Mouse (Mus musculus) heart, postnatal 4 days (tissue): ENCODE data around the gene Ticrr. TPM values are rescaled to one million over a fixed set of nuclear protein-coding genes. Genes with fewer than 3 reads are reported as not detected.
A peak's percentile ranks its signal among the peaks of the same experiment; 100 is the strongest.

Experiments
- DNase-seq: peaks from one replicate; pipeline ENCODE4 v3.0.0; 2021
- total RNA-seq, 2 experiments: library from RNA; stranded (reverse); gene quantifications; 2 replicates each; pipeline ENCODE4 v1.2.3; 2021

Gene Ticrr
- total RNA-seq, 2 experiments from 2014 or later: 5.4 to 5.8 TPM

GRCm38 (mm10) chr7:79696495-79696894 lies 36.5 kb downstream of the Ticrr start:
- DNase-seq: no peak

- DNase-seq: no peak
Measured at GRCm38 (mm10) chr7:79702755-79703154, 42.8 kb downstream of the Ticrr start.

- DNase-seq: no peak
Measured at GRCm38 (mm10) chr7:79705210-79705609, 45.2 kb downstream of the Ticrr start.

GRCm38 (mm10) chr7:79710130-79710607 lies 50.2 kb downstream of the Ticrr start:
- peak; percentile 36 for DNase-seq

- DNase-seq: no peak
Measured at GRCm38 (mm10) chr7:79710831-79711230, 50.8 kb downstream of the Ticrr start.

GRCm38 (mm10) chr7:79715187-79715981 lies 55.4 kb downstream of the Ticrr start, which contains the start of gene Kif7:
Kif7 (minus strand) TSS chr7:79715720.
- peak; percentile 89 for DNase-seq

GRCm38 (mm10) chr7:79721386-79721977 lies 61.5 kb downstream of the Ticrr start:
- peak; percentile 77 for DNase-seq

GRCm38 (mm10) chr7:79727091-79727490 lies 67.1 kb downstream of the Ticrr start:
- DNase-seq: peak; percentile 78

GRCm38 (mm10) chr7:79728219-79728618 lies 68.2 kb downstream of the Ticrr start:
- peak; percentile 77 for DNase-seq

- peak; percentile 85 for DNase-seq
Measured at GRCm38 (mm10) chr7:79729169-79729568, 69.2 kb downstream of the Ticrr start.

- DNase-seq: peak; percentile 43
Measured at GRCm38 (mm10) chr7:79729743-79730370, 69.9 kb downstream of the Ticrr start.

GRCm38 (mm10) chr7:79731438-79731837 lies 71.4 kb downstream of the Ticrr start:
- no peak for DNase-seq

GRCm38 (mm10) chr7:79732622-79733021 lies 72.6 kb downstream of the Ticrr start, which contains the start of gene Plin1:
Plin1 (minus strand) TSS chr7:79732903.
- no peak for DNase-seq

- DNase-seq: peak; percentile 56
Measured at GRCm38 (mm10) chr7:79734563-79734962, 74.6 kb downstream of the Ticrr start.

GRCm38 (mm10) chr7:79736511-79736910 lies 76.5 kb downstream of the Ticrr start:
- DNase-seq: no peak

- no peak for DNase-seq
Measured at GRCm38 (mm10) chr7:79738913-79739312, 78.9 kb downstream of the Ticrr start.

- no peak for DNase-seq
Measured at GRCm38 (mm10) chr7:79740279-79740678, 80.3 kb downstream of the Ticrr start.

- DNase-seq: no peak
Measured at GRCm38 (mm10) chr7:79742277-79742658, 82.3 kb downstream of the Ticrr start.

- DNase-seq: peak; percentile 81
Measured at GRCm38 (mm10) chr7:79742659-79743536, 82.9 kb downstream of the Ticrr start, which contains the start of the genes Pex11a and Wdr93. Pex11a (minus strand) TSS chr7:79743131. Wdr93 (plus strand) TSS chr7:79743163.

- no peak for DNase-seq
Measured at GRCm38 (mm10) chr7:79744051-79744450, 84.1 kb downstream of the Ticrr start.

- DNase-seq: no peak
Measured at GRCm38 (mm10) chr7:79744585-79744984, 84.6 kb downstream of the Ticrr start.

GRCm38 (mm10) chr7:79747659-79748058 lies 87.7 kb downstream of the Ticrr start:
- DNase-seq: no peak
